Mouse (Mus musculus) limb, embryonic 14.5 days (tissue): ENCODE results near the gene Smarcd3. TPM values are rescaled to one million over a fixed set of nuclear protein-coding genes. Genes with fewer than 3 reads are reported as not detected.

ENCODE experiments used
- ATAC-seq: fragments of 200-750 bp; cut with Nextera tagmentation; 2 replicates; pipeline ENCODE4 v1.8.0; 2017; ENCODE audit warnings: low read depth, moderate number of reproducible peaks, moderate TSS enrichment; ENCODE audit not compliant: low FRiP score
- DNase-seq: peaks from one replicate; pipeline ENCODE4 v3.0.0-alpha.2; 2015; ENCODE audit warnings: low spot score
- H3K27ac ChIP-seq: fragments of 300-500 bp; sonication (generic); replicated peaks from 2 replicates; pipeline ENCODE4 v1.5.1; 2014; ENCODE audit warnings: low read depth, mild to moderate bottlenecking, low read length, moderate library complexity, mixed read lengths
- H3K27me3 ChIP-seq: fragments of 300-500 bp; sonication (generic); 2 replicates; pipeline ENCODE4 v1.6.1; 2014; ENCODE audit warnings: low read length, mixed read lengths; ENCODE audit not compliant: control insufficient read depth, insufficient read depth
- H3K36me3 ChIP-seq: fragments of 300-500 bp; sonication (generic); 2 replicates; pipeline ENCODE4 v1.6.1; 2014; ENCODE audit warnings: mild to moderate bottlenecking, low read length, moderate library complexity, mixed read lengths; ENCODE audit not compliant: control insufficient read depth, insufficient read depth
- H3K4me1 ChIP-seq: fragments of 300-500 bp; sonication (generic); 2 replicates; pipeline ENCODE4 v1.6.1; 2014; ENCODE audit warnings: antibody characterized with exemption, low read length, mixed read lengths; ENCODE audit not compliant: control insufficient read depth, insufficient read depth
- H3K4me2 ChIP-seq: fragments of 300-500 bp; sonication (generic); replicated peaks from 2 replicates; pipeline ENCODE4 v1.6.1; 2014; ENCODE audit warnings: low read depth, mild to moderate bottlenecking, low read length, moderate library complexity; ENCODE audit not compliant: severe bottlenecking
- H3K4me3 ChIP-seq: fragments of 300-500 bp; sonication (generic); replicated peaks from 2 replicates; pipeline ENCODE4 v1.5.1; 2014; ENCODE audit warnings: low read length
- H3K9ac ChIP-seq: fragments of 300-500 bp; sonication (generic); 2 replicates; pipeline ENCODE4 v1.6.1; 2014; ENCODE audit warnings: mild to moderate bottlenecking, low read depth, low read length, moderate library complexity; ENCODE audit not compliant: severe bottlenecking
- H3K9me3 ChIP-seq: fragments of 300-500 bp; sonication (generic); 2 replicates; pipeline ENCODE4 v1.6.1; 2016; ENCODE audit warnings: low read length; ENCODE audit not compliant: control insufficient read depth
- POLR2A ChIP-seq: fragments of 200-500 bp; IDR thresholded peaks from 2 replicates; pipeline ENCODE4 v1.8.0; 2012; ENCODE audit warnings: inconsistent platforms, mild to moderate bottlenecking, moderate library complexity, borderline replicate concordance; ENCODE audit not compliant: insufficient read depth, insufficient read length; ENCODE audit errors: extremely low read depth
- WGBS: fragments of 180-500 bp; shearing (Covaris S2); extraction: QIAGEN DNeasy Blood & Tissue Kit; methylation state at CpG from one replicate; pipeline ENCODE4 v1.1.7; 2014; 5-methylcytosine and 5-hydroxymethylcytosine counted together
- polyA plus RNA-seq, 2 experiments: library from polyadenylated mRNA; depleted of rRNA in 1 of 2; stranded (reverse) in 1 of 2; unstranded in 1 of 2; fragments of >200 nt; fragmentation: Nextera tagmentation in 1 of 2; extraction: Ambion mirVana in 1 of 2; gene quantifications; 2 replicates each; pipeline versions ENCODE4 v1.2.1 to v1.2.3; 2012 to 2014

Gene Smarcd3
- polyA plus RNA-seq, 2 experiments = 52.7 to 91.5 TPM

- DNase-seq = no peak
- Histone ChIP-seq H3K27ac (no peak overlapping the region), H3K27me3 (no peaks in the 10 kb centered on the region), H3K4me1 (peaks cover 25% of the 10 kb centered on the region), H3K36me3 (no peaks in the 10 kb centered on the region), H3K4me3 (no peak overlapping the region), H3K4me2 (no peak overlapping the region), H3K9ac (no peak overlapping the region), H3K9me3 (no peaks in the 10 kb centered on the region)
- no peak for ATAC-seq
- no peak for TF ChIP-seq POLR2A
- 39% methylated on average over 5 of the region's 5 CpGs for WGBS
Measured at GRCm38 (mm10) chr5:24609388-24609787, 14.8 kb downstream of the Smarcd3 start.

GRCm38 (mm10) chr5:24605980-24606665, 18.1 kb downstream of the Smarcd3 start:
- DNase-seq = no peak
- no peak for TF ChIP-seq POLR2A

GRCm38 (mm10) chr5:24605321-24605979, 18.8 kb downstream of the Smarcd3 start:
- H3K4me2 ChIP-seq = peak overlapping the region; percentile 91
- peaks cover 38% of the 10 kb centered on the region for H3K4me1 ChIP-seq
- 3% methylated on average over 6 of the region's 6 CpGs for WGBS
- no peak for DNase-seq
- no peak for TF ChIP-seq POLR2A
- peak overlapping the region; percentile 66 for H3K4me3 ChIP-seq
- no peak for ATAC-seq
- no peaks in the 10 kb centered on the region for H3K36me3 ChIP-seq
- no peaks in the 10 kb centered on the region for H3K27me3 ChIP-seq
- no peaks in the 10 kb centered on the region for H3K9me3 ChIP-seq
- H3K27ac ChIP-seq = peak overlapping the region; percentile 96
- H3K9ac ChIP-seq = peak overlapping the region; percentile 86

More at GRCm38 (mm10) chr5:24605980-24606665, 18.1 kb downstream of the Smarcd3 start:
- no peaks in the 10 kb centered on the region for H3K27me3 ChIP-seq
- H3K9me3 ChIP-seq = no peaks in the 10 kb centered on the region
- H3K36me3 ChIP-seq = no peaks in the 10 kb centered on the region
- peak overlapping the region; percentile 10 for H3K27ac ChIP-seq
- H3K9ac ChIP-seq = peak overlapping the region; percentile 86
- H3K4me3 ChIP-seq = peak overlapping the region; percentile 66; the same call in 1 of the 2 replicates
- H3K4me2 ChIP-seq = peak overlapping the region; percentile 91
- no peak for ATAC-seq
- WGBS = 25% methylated on average over 14 of the region's 14 CpGs
- H3K4me1 ChIP-seq = peaks cover 33% of the 10 kb centered on the region

GRCm38 (mm10) chr5:24604656-24605100, 19.5 kb downstream of the Smarcd3 start:
- 5% methylated on average over 38 of the region's 46 CpGs for WGBS
- peaks cover 41% of the 10 kb centered on the region for H3K4me1 ChIP-seq
- peak overlapping the region; percentile 91 for H3K4me2 ChIP-seq
- H3K9ac ChIP-seq = peak overlapping the region; percentile 86
- TF ChIP-seq POLR2A = 0 out of 2 replicates have a peak, but pooled peaks have one; percentile 66
- no peaks in the 10 kb centered on the region for H3K27me3 ChIP-seq
- peak overlapping the region; percentile 96 for H3K27ac ChIP-seq
- DNase-seq (peak; percentile 84), ATAC-seq (peak; percentile 74)
- no peaks in the 10 kb centered on the region for H3K36me3 ChIP-seq
- H3K9me3 ChIP-seq = no peaks in the 10 kb centered on the region
- H3K4me3 ChIP-seq = peak overlapping the region; percentile 66

GRCm38 (mm10) chr5:24604080-24604655, 20.0 kb downstream of the Smarcd3 start:
- ATAC-seq = no peak
- Histone ChIP-seq H3K27ac (peak overlapping the region; percentile 96), H3K4me2 (peak overlapping the region; percentile 91), H3K9me3 (no peaks in the 10 kb centered on the region), H3K27me3 (no peaks in the 10 kb centered on the region), H3K4me3 (peak overlapping the region; percentile 66), H3K36me3 (no peaks in the 10 kb centered on the region), H3K9ac (peak overlapping the region; percentile 86), H3K4me1 (peaks cover 46% of the 10 kb centered on the region)
- no peak for DNase-seq
- 20% methylated on average over 11 of the region's 12 CpGs for WGBS
- no peak for TF ChIP-seq POLR2A
